Mouse (Mus musculus): ENCODE data around the gene Gm8369.
"Not testable (repeated sequence)": the region's sequence is repeated elsewhere in the genome, so short reads cannot be mapped to it uniquely, and the experiment has no call there.

The Gm8369 gene

DNA sequence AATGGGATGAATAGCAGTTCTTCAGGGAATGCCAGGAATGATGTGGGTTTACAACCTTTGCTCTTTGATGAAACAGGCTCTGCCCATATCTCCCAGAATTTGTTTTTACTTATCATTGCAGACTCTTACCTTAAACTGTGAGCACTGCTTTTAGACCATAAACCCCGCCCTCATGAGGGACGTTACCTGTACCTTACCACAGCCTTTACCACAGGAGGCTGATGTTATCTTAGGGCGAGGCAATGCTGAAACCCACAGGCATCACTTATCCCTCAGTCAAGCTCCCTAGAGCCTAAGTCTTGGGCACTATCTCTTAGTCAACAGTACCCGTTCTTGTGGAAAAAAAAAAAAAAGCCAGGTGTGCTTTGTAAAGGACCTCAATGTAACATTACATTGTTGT, 31.1 kb downstream of the Gm8369 start:
- DNase-seq, result no peak

DNA sequence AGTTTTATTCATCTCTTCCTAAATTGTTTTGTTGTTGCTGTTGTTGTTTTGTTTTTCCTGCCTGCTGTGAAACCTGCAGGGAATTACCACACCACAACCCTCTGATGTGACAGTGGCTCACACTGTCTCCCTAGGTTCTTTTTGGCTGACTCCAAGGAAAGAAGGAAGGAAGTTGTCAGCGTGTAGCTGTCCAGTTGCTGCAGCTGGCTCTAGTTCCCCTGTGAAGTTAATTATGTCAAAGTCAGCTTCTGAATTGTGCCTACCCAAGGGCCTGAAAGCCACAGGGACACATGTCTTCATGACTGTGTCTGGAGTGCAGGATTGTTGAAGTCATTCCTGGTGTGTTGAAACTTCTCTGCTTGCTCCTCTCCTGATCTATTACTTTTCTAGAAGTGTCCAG, 31.6 kb downstream of the Gm8369 start:
- not testable (repeated sequence) for DNase-seq

DNA sequence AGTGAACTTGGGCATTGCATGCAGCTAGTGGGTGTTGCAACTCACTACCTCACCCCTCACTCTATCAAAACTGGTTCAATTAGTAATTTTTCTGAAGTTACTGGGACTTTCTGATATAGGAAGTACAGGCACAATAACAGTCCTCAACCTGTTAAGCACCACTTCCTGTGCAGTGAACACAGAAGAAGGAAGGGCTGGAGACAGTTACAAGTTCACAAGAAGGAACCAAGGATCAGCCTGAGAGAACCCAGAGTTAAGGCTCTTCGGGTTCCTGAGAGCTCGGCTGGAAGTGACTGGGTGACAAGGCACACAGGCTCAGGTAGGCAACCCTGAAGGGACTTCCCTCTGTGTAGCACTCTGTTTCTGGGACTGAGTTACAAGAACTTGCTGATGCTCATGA, 32.6 kb downstream of the Gm8369 start:
- DNase-seq, result not testable (repeated sequence)

DNA sequence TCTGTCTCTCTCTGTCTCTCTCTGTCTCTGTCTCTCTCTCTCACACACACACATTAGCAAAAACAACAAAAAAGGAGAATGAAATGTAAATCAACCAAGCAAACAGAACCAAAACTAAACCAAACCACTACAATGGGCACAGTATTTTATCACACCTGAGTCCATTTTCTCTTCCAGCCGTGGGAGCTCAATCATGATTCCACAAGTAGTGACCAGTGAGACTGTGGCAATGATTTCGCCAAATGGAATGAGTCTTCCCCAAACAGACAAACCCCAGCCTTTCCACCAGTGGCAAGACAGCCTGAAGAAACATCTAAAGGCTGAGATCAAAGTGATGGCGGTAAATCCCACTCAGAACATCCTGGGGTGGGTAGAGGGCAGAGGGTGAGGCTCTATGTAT, 34.4 kb downstream of the Gm8369 start:
- no peak for DNase-seq

DNA sequence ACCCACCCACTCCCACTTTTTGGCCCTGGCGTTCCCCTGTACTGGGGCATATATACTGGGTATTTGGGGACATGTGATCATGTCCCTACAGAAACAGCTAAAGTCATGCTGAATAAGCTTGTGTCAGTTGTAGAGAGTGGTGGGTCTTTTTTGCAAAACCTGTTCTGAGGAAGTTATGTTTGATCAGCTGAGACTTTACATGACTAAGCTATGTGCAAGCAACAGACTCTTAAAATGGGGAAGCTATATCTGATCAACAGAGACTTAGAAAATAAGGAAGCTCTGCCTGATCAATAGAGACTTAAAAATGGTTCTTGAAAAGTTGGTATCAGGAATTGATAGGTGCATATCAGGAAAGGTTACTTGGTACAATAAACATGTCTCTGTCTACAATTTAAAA, 47.7 kb downstream of the Gm8369 start:
- no peak for DNase-seq

DNA sequence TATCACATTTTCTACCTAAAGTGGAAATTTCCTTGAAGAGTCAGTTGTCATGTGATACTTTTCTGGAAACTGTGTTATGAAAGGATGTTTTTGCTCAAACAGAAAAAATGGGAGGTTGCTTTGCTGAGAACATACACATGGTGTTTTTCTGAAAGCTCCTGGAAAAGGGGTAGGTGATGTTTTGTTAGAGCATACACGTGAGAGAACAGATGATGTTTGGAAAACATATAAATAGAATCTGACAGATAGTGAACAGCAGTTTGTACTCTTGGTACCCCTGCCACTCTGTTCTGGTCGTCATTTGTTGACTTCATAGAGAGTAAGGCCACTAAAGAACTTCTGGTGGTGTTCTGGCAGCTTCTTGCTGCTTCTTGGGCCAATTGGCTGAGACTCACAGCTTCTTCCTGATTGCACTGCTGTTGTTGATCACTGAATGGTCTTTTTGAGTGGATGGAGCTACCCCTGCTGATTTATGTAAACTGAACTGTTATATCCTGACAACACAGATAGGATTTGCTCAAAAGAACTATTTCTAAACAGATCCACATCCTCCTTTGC, 48.2 kb downstream of the Gm8369 start:
- DNase-seq, result peak in 1 of 2 experiments; percentile 3

DNA sequence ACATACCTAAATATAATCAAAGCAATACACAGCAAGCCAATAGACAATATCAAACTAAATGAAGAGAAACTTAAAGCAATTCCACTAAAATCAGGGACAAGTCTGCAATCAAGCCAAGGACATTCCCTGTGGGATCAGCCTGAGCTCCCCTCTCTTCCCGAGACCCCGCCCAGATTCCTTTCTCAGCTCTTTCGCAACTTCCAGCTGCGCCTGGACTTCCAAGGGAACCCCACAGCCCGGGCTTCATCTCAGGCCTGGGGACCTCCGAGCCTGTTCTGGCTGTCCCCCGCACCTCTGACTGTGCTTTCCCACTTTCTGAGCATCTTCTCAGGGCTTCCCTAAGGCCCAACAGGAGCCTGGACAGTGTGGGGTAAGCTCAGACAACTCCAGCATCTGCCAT, 50.9 kb downstream of the Gm8369 start, which contains the start of gene Ms4a4d:
Gene Ms4a4d, plus strand, starts transcription at position 209 of the 400 bp plus-strand sequence.
- no peak for DNase-seq

DNA sequence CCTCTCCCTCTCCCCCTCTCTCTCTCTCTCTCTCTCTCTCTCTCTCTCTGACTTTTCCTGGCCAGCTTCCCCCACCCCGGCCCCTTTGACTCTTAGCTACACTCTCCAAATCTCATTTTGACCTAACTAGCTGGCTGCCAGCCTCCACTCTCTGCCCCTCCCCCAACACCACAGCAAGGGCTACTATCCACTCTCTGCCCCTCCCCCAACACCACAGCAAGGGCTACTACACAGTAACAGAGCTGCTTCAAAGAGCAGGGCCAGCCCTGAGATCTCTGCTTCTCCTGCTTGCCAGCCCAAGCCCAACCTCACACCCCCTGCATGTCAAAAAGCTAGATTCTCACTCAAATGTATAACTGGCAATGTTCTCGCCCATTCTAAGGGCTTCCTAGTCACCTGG, 51.6 kb downstream of the Gm8369 start:
- peak; percentile 3 to 9 for DNase-seq

DNA sequence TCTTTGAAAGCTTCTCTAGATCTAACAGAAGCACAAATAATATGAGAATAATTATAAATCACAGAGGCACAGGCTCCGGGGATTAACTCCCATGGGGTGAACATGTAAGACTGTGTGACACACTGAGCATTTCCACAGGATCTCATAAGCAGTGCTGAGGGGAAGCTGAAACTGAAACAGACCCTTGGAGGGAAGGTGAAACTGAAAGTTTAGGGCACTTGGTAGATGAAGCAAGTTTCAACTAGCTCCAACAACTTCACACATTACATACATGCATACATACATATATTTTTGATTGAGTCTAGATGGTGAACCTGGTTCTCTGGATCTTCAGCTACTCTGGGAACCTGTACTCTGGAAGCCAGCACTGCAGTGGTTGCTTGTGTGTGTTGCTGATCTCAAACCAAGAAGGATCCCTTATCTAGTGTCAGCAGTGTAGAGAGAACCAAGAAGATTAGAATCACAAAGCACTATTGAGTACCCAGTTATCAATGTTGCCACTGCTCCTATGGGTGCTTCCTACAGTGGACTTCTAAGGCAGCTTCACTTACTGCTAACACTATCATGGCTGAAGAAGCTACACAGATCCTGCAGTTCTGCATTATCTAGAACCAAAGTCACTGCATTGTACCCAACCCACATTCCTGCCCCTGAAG, 54.6 kb downstream of the Gm8369 start:
- DNase-seq, result not testable (repeated sequence)

DNA sequence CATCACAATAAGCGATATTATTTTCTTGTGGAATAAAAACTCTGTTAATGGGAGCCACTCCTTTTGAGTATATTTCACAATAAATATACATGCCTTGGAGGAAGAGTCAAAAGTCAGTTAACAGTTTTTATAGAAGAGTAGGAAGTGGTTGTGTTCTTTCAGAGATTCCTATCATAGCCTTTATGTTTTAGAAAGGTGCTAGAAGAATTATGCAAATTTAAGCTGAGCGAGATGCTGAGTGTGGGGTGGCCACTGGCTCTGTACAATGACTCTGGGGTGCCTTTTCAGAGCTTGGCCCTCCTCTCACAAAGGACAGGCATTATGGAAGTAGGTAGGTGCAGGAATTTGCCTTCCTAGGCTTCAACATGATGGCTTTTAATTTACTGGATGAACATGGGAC, 58.6 kb downstream of the Gm8369 start:
- not testable (repeated sequence) for DNase-seq

DNA sequence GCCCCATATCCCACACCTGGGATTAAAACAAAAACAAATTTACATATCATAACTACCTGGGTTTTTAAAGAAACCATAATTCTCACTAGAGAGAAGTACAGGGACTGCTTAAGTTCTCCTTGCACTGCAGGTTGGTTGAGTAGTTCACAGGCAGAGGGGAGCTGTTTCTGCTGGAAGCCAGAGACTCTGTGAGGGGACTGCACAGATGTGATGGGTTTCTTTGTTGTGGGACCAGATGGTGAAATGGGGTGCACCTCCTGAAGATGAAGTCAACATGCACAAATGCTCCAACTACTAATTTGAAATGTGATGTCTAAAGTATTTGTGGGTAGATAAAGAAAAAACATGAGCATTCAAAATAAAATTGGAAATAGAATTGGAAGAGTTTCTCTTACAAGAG, 62.2 kb downstream of the Gm8369 start:
- no peak for DNase-seq

DNA sequence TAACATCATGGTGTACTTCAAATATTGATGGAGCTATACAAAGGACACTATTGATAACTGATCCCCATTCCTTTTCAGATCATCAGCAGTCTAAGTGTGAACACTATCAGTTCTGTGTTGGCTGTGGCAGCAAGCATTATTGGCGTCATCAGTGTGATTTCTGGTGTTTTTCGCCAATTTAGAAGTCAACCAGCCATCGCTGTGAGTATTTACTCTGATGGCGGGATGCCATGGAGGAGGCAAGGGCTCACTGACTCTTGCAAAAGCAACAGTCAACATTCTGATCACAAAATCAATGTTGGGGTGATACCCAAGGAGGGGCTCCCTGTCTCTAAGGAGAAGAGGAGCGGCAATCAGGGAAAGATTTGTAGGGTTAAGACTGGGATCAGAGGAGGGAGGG, 69.0 kb downstream of the Gm8369 start:
- DNase-seq, result no peak

DNA sequence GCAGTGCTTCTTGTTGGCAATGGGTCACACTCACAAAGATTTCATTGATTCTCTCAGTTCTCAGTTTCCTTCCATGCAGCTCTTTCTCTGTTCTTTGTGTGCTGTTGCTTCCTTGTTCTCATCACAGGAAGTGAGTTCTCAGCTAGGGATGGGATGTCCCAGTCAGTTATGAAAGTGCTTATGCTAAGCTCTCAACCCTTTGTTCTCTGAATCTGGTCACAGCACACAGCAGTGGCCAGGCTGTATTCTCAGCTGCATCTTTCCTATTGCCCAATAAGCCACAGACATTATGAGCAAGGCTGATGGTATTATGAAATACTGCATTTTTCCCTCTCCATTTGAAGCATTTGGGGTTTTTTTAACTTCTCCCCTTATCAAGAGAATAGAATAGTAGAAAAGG, 73.8 kb downstream of the Gm8369 start:
- DNase-seq, result not testable (repeated sequence)

All from cerebellum, postnatal 14 days (tissue).